Mouse (Mus musculus): Measurements from ENCODE around the gene Atp11a. TPM values are rescaled to one million over a fixed set of nuclear protein-coding genes. Genes with fewer than 3 reads are reported as not detected.

Gene Atp11a
- total and polyA plus RNA-seq, 3 experiments: 0.12 to 0.27 (median 0.21) TPM

GRCm38 (mm10) chr8:12715861-12716585 is 40.8 kb upstream of the Atp11a start:
- H3K4me3 ChIP-seq (replicated peaks in 1 of 3; ENCODE audit: low read depth in 2 of 3, low read length in 2 of 3, poor library complexity in 1 of 3): no peak overlapping the region
- in situ Hi-C loops (cut with MboI; ENCODE audit: low pct_ligation_motif_present, low pct_unique_long_range_greater_than_20kb, low sequenced_read_pairs): no loop called here

DNA sequence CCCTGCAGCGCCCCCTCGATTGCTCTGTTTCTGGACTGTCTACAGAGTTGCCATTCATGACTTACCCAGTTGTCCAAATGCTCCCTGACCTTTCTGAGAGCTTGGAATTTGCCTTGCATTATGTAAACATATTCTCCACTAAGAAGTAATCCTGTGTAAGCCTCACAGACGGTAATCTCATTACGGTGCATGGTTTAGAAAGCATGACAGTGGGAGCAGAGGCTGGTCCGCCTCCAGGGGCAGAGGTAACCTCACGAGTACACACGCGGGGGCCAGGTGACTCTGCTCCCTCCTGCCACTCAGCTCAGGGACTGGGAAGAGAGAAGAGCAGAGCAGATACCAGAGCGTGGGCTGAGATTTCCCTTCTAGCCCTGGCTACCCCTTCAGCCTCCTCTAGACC is 37.7 kb upstream of the Atp11a start:
- in situ Hi-C loops (cut with MboI; ENCODE audit: low pct_ligation_motif_present, low pct_unique_long_range_greater_than_20kb, low sequenced_read_pairs): no loop called here
- peaks cover 78% of the 10 kb centered on the region for H3K27me3 ChIP-seq (replicated peaks)
- TF ChIP-seq USF1 (IDR thresholded peaks at IDR 0.05; ENCODE audit: low read depth, low read length): no peak
- no peak for TF ChIP-seq MAFK (IDR thresholded peaks at IDR 0.05; ENCODE audit: insufficient replicate concordance, low read length)
- TF ChIP-seq ELF1 (IDR thresholded peaks at IDR 0.05; ENCODE audit: low read depth, low read length): no peak
- no peak for TF ChIP-seq MXI1 (IDR thresholded peaks at IDR 0.05; ENCODE audit: low read depth, low read length)
- TF ChIP-seq PAX5 (IDR thresholded peaks at IDR 0.05; ENCODE audit: low read length): no peak
- no peak for TF ChIP-seq ZC3H11A (IDR thresholded peaks at IDR 0.05; ENCODE audit: low read depth, low read length)
- TF ChIP-seq MAZ (IDR thresholded peaks at IDR 0.05; ENCODE audit: low read depth, low read length): no peak
- no peak for TF ChIP-seq POLR2AphosphoS2 (IDR thresholded peaks at IDR 0.05; ENCODE audit: low read depth, low read length)
- TF ChIP-seq TBP (conservative IDR thresholded peaks at IDR 0.05; ENCODE audit: low read depth, low read length): no peak
- TF ChIP-seq UBTF (IDR thresholded peaks at IDR 0.05; ENCODE audit: low read depth, low read length): no peak
- no peak for TF ChIP-seq JUN (IDR thresholded peaks at IDR 0.05; ENCODE audit: insufficient read depth, low read depth, low read length)
- TF ChIP-seq GABPA (IDR thresholded peaks at IDR 0.05; ENCODE audit: insufficient replicate concordance, low read depth, low read length): no peak
- no peak for TF ChIP-seq CHD2 (IDR thresholded peaks at IDR 0.05; ENCODE audit: low read length)
- no peak for TF ChIP-seq ZNF384 (IDR thresholded peaks at IDR 0.05; ENCODE audit: low read depth, low read length)
- TF ChIP-seq IRF4 (IDR thresholded peaks at IDR 0.05; ENCODE audit: low read depth, low read length): no peak
- no peak for TF ChIP-seq TCF12 (IDR thresholded peaks at IDR 0.05; ENCODE audit: low read depth, low read length)
- TF ChIP-seq RAD21 (IDR thresholded peaks at IDR 0.05; ENCODE audit: low read depth, low read length): no peak
- no peak for TF ChIP-seq E2F4 (IDR thresholded peaks at IDR 0.05; ENCODE audit: insufficient replicate concordance, low read depth, low read length)
- no peak for TF ChIP-seq POLR2A (IDR thresholded peaks at IDR 0.05; ENCODE audit: low read depth, low read length)
- no peak for TF ChIP-seq HCFC1 (IDR thresholded peaks at IDR 0.05; ENCODE audit: low read depth, low read length)
- no peak overlapping the region for H3K27ac ChIP-seq (ENCODE audit: insufficient read depth, low read depth)
- no peaks in the 10 kb centered on the region for H3K4me1 ChIP-seq (ENCODE audit: control insufficient read depth in 1 of 2, insufficient read depth in 2 of 2)
- no peak overlapping the region for H3K4me3 ChIP-seq (replicated peaks in 1 of 3; ENCODE audit: low read depth in 2 of 3, low read length in 2 of 3, poor library complexity in 1 of 3)
- no peaks in the 10 kb centered on the region for H3K36me3 ChIP-seq (replicated peaks in 1 of 2; ENCODE audit: control insufficient read depth in 1 of 2, insufficient read depth in 1 of 2, low read length in 1 of 2)
- H3K9me3 ChIP-seq (replicated peaks; ENCODE audit: low read length): no peaks in the 10 kb centered on the region
- no peak overlapping the region for H3K4me2 ChIP-seq (ENCODE audit: insufficient read depth, low read depth, poor library complexity, severe bottlenecking)
- dilution Hi-C loops (cut with MboI; ENCODE audit: extremely low pct_ligation_motif_present, extremely low pct_unique_long_range_greater_than_20kb, low sequenced_read_pairs): no loop called here
- H3K9ac ChIP-seq (ENCODE audit: insufficient read depth, low read depth): no peak overlapping the region
- H3K79me2 ChIP-seq (replicated peaks; ENCODE audit: control insufficient read depth, extremely low read depth, insufficient read depth, poor library complexity, severe bottlenecking): no peaks in the 10 kb centered on the region
- no peak for DNase-seq (ENCODE audit: extremely low read depth)

More at GRCm38 (mm10) chr8:12715861-12716585, 40.8 kb upstream of the Atp11a start:
- TF ChIP-seq JUND (conservative IDR thresholded peaks at IDR 0.05; ENCODE audit: low read depth, low read length) (no peak), ZC3H11A (IDR thresholded peaks at IDR 0.05; ENCODE audit: low read depth, low read length) (no peak), ETS1 (conservative IDR thresholded peaks at IDR 0.05; ENCODE audit: low read depth, low read length) (no peak), USF2 (conservative IDR thresholded peaks at IDR 0.05; ENCODE audit: low read depth, low read length) (no peak), RAD21 (IDR thresholded peaks at IDR 0.05; ENCODE audit: low read depth, low read length) (no peak), BHLHE40 (IDR thresholded peaks at IDR 0.05; ENCODE audit: low read depth, low read length) (no peak), ZNF384 (IDR thresholded peaks at IDR 0.05; ENCODE audit: low read depth, low read length) (no peak), CHD1 (IDR thresholded peaks at IDR 0.05; ENCODE audit: low read depth, low read length) (no peak), E2F4 (IDR thresholded peaks at IDR 0.05; ENCODE audit: insufficient replicate concordance, low read depth, low read length) (no peak), HCFC1 (IDR thresholded peaks at IDR 0.05; ENCODE audit: low read depth, low read length) (no peak), MEF2A (IDR thresholded peaks at IDR 0.05; ENCODE audit: borderline replicate concordance, low read depth, low read length) (no peak), MYC (IDR thresholded peaks at IDR 0.05; ENCODE audit: low read depth, low read length) (no peak), POLR2AphosphoS2 (IDR thresholded peaks at IDR 0.05; ENCODE audit: low read depth, low read length) (no peak), POLR2A (IDR thresholded peaks at IDR 0.05; ENCODE audit: low read depth, low read length) (no peak), PAX5 (IDR thresholded peaks at IDR 0.05; ENCODE audit: low read length) (no peak), KAT2A (IDR thresholded peaks at IDR 0.05; ENCODE audit: insufficient replicate concordance, low read length) (no peak), EP300 (IDR thresholded peaks at IDR 0.05; ENCODE audit: low read length) (no peak)
- dilution Hi-C loops (cut with MboI; ENCODE audit: extremely low pct_ligation_motif_present, extremely low pct_unique_long_range_greater_than_20kb, low sequenced_read_pairs): no loop called here
- H3K27ac ChIP-seq (ENCODE audit: insufficient read depth, low read depth): no peak overlapping the region
- H3K9me3 ChIP-seq (replicated peaks; ENCODE audit: low read length): peaks cover 5% of the 10 kb centered on the region
- no peaks in the 10 kb centered on the region for H3K36me3 ChIP-seq (replicated peaks in 1 of 2; ENCODE audit: control insufficient read depth in 1 of 2, insufficient read depth in 1 of 2, low read length in 1 of 2)
- H3K79me2 ChIP-seq (replicated peaks; ENCODE audit: control insufficient read depth, extremely low read depth, insufficient read depth, poor library complexity, severe bottlenecking): no peaks in the 10 kb centered on the region
- no peaks in the 10 kb centered on the region for H3K4me1 ChIP-seq (ENCODE audit: control insufficient read depth in 1 of 2, insufficient read depth in 2 of 2)
- peaks cover 84% of the 10 kb centered on the region for H3K27me3 ChIP-seq (replicated peaks)
- no peak for DNase-seq (ENCODE audit: extremely low read depth)
- no peak overlapping the region for H3K4me2 ChIP-seq (ENCODE audit: insufficient read depth, low read depth, poor library complexity, severe bottlenecking)
- H3K9ac ChIP-seq (ENCODE audit: insufficient read depth, low read depth): no peak overlapping the region
